Mouse (Mus musculus) Patski (cell line): Measurements from ENCODE around the gene Cyp1a1. TPM values are rescaled to one million over a fixed set of nuclear protein-coding genes. Genes with fewer than 3 reads are reported as not detected.
"Not testable (repeated sequence)": the region's sequence is repeated elsewhere in the genome, so short reads cannot be mapped to it uniquely, and the experiment has no call there.

Source experiments
- ATAC-seq: fragments of 100-300 bp; one replicate; pipeline ENCODE4 v1.8.0; 2021
- CTCF ChIA-PET: fragments of 350-600 bp; sonication (Branson Sonifier 250); formaldehyde crosslinking; loops from one replicate; lab custom pipeline; 2022; ENCODE audit warnings: inconsistent platforms; lab: Charles Lee
- POLR2A ChIA-PET: fragments of 350-600 bp; sonication (Branson Sonifier 250); formaldehyde crosslinking; loops from one replicate; lab custom pipeline; 2022; ENCODE audit warnings: antibody characterized with exemption, inconsistent platforms; lab: Charles Lee
- DNase-seq: peaks from one replicate; pipeline ENCODE4 v3.0.0-alpha.2; 2011; ENCODE audit warnings: low read depth, low spot score
- H3K27me3 ChIP-seq: fragments of 371-371 bp; one replicate; pipeline ENCODE4 v1.5.1; 2021
- CTCF ChIP-seq: fragments of 100-300 bp; IDR thresholded peaks from one replicate; pipeline ENCODE4 v1.5.1; 2021
- in situ Hi-C: fragments of 300-500 bp; cut with MboI; formaldehyde crosslinking; loops from 3 replicates; pipeline ENCODE4 v1.11.1; 2018; ENCODE audit warnings: low pct_unique_long_range_greater_than_20kb, mixed read lengths
- polyA plus RNA-seq: library from polyadenylated mRNA; unstranded; gene quantifications from one replicate; pipeline ENCODE4 v1.2.3, GENCODE M21; 2021

Gene Cyp1a1
- polyA plus RNA-seq, 1 experiment from 2014 or later: not detected

- in situ Hi-C loops: no loop called here
- ChIA-PET POLR2A (no interaction called here), CTCF (no interaction called here)
Measured at GRCm38 (mm10) chr9:57696380-57697285, 8.9 kb downstream of the Cyp1a1 start.

GRCm38 (mm10) chr9:57697380-57697779 is 9.7 kb downstream of the Cyp1a1 start:
- H3K27me3 ChIP-seq: peaks cover 43% of the 10 kb centered on the region
- POLR2A ChIA-PET: no interaction called here
- in situ Hi-C loops: no loop called here
- TF ChIP-seq CTCF: no peak
- DNase-seq: no peak
- ATAC-seq: no peak
- CTCF ChIA-PET: no interaction called here

More at GRCm38 (mm10) chr9:57696380-57697285, 8.9 kb downstream of the Cyp1a1 start:
- H3K27me3 ChIP-seq: peaks cover 41% of the 10 kb centered on the region
- no peak for DNase-seq
- TF ChIP-seq CTCF: no peak
- ATAC-seq: no peak

GRCm38 (mm10) chr9:57698466-57699150 is 10.9 kb downstream of the Cyp1a1 start:
- no peak for DNase-seq

GRCm38 (mm10) chr9:57706496-57706895 is 18.8 kb downstream of the Cyp1a1 start:
- DNase-seq (no peak), ATAC-seq (no peak)
- CTCF ChIA-PET: interaction anchor here (1.0 kb wide), 1 partner anchor 18 kb away, joined by 3 read pairs; no protein-coding TSS in a partner anchor
- no peak for TF ChIP-seq CTCF
- POLR2A ChIA-PET: no interaction called here
- in situ Hi-C loops: no loop called here
- H3K27me3 ChIP-seq: peaks cover 23% of the 10 kb centered on the region

More at GRCm38 (mm10) chr9:57698466-57699150, 10.9 kb downstream of the Cyp1a1 start:
- in situ Hi-C loops: no loop called here
- ATAC-seq: no peak
- ChIA-PET POLR2A (no interaction called here), CTCF (interaction anchor here (0.7 kb wide), 1 partner anchor 60 kb away, joined by 3 read pairs; no protein-coding TSS in a partner anchor)
- peaks cover 51% of the 10 kb centered on the region for H3K27me3 ChIP-seq
- TF ChIP-seq CTCF: no peak

GRCm38 (mm10) chr9:57708068-57708719 is 20.5 kb downstream of the Cyp1a1 start, which contains the start of gene Edc3:
Edc3 (plus strand) TSS chr9:57708540.
- POLR2A ChIA-PET: no interaction called here
- peak; percentile 28 for DNase-seq
- TF ChIP-seq CTCF: no peak
- CTCF ChIA-PET: no interaction called here
- no peak for ATAC-seq
- peaks cover 11% of the 10 kb centered on the region for H3K27me3 ChIP-seq
- in situ Hi-C loops: no loop called here

GRCm38 (mm10) chr9:57708720-57709274 is 21.1 kb downstream of the Cyp1a1 start:
- in situ Hi-C loops: no loop called here
- no peak for TF ChIP-seq CTCF
- no peak for DNase-seq
- ChIA-PET POLR2A (no interaction called here), CTCF (no interaction called here)
- ATAC-seq: no peak
- peaks cover 5% of the 10 kb centered on the region for H3K27me3 ChIP-seq

GRCm38 (mm10) chr9:57710214-57710613 is 22.5 kb downstream of the Cyp1a1 start:
- DNase-seq, CTCF ChIA-PET, in situ Hi-C loops, ATAC-seq, H3K27me3 ChIP-seq: not testable (repeated sequence)
- POLR2A ChIA-PET: interaction anchor here (0.6 to 0.9 kb wide), 3 partner anchors 29 to 1793 kb away, joined by 3 to 4 read pairs (median 4); no protein-coding TSS in a partner anchor

- TF ChIP-seq CTCF: peak; percentile 67
- CTCF ChIA-PET: interaction anchor here (1.1 kb wide), 1 partner anchor 14 kb away, joined by 3 read pairs; no protein-coding TSS in a partner anchor
- POLR2A ChIA-PET: no interaction called here
- ATAC-seq (no peak), DNase-seq (no peak)
- in situ Hi-C loops: no loop called here
- H3K27me3 ChIP-seq: no peaks in the 10 kb centered on the region
Measured at GRCm38 (mm10) chr9:57712194-57712593, 24.5 kb downstream of the Cyp1a1 start.

- H3K27me3 ChIP-seq: no peaks in the 10 kb centered on the region
- no peak for DNase-seq
- POLR2A ChIA-PET: no interaction called here
- ATAC-seq: no peak
- no peak for TF ChIP-seq CTCF
- in situ Hi-C loops: no loop called here
- CTCF ChIA-PET: interaction anchor here (1.1 to 1.3 kb wide), 2 partner anchors 8 to 26 kb away, joined by 3 to 4 read pairs; no protein-coding TSS in a partner anchor
Measured at GRCm38 (mm10) chr9:57718408-57718807, 30.7 kb downstream of the Cyp1a1 start.

GRCm38 (mm10) chr9:57720736-57721135 is 33.0 kb downstream of the Cyp1a1 start:
- TF ChIP-seq CTCF: no peak
- ChIA-PET POLR2A (no interaction called here), CTCF (no interaction called here)
- no peak for ATAC-seq
- H3K27me3 ChIP-seq: no peaks in the 10 kb centered on the region
- in situ Hi-C loops: no loop called here
- no peak for DNase-seq
